Mouse (Mus musculus) myocyte (in vitro differentiated cells): ENCODE results near the gene Tfap4. TPM values are rescaled to one million over a fixed set of nuclear protein-coding genes. Genes with fewer than 3 reads are reported as not detected.

Source experiments
- H3K27me3 ChIP-seq: one replicate; pipeline ENCODE4 v1.6.1; 2011; ENCODE audit not compliant: control insufficient read depth, insufficient read depth, insufficient read length
- H3K36me3 ChIP-seq: one replicate; pipeline ENCODE4 v1.6.1; 2011; ENCODE audit not compliant: control insufficient read depth, insufficient read depth
- H3K4me2 ChIP-seq: one replicate; pipeline ENCODE4 v1.6.1; 2011; ENCODE audit warnings: low read depth, control low read depth
- H3K4me3 ChIP-seq: one replicate; pipeline ENCODE4 v1.5.1; 2011; ENCODE audit warnings: mild to moderate bottlenecking, control low read depth, moderate library complexity
- H3K79me2 ChIP-seq: one replicate; pipeline ENCODE4 v1.6.1; 2011; ENCODE audit not compliant: control insufficient read depth, insufficient read depth
- H3ac ChIP-seq: one replicate; pipeline ENCODE4 v1.6.1; 2011; ENCODE audit not compliant: control insufficient read depth, insufficient read length
- CEBPB ChIP-seq: IDR thresholded peaks from 2 replicates; pipeline ENCODE4 v1.6.1; 2011; ENCODE audit warnings: mild to moderate bottlenecking, moderate library complexity; ENCODE audit not compliant: poor library complexity, insufficient read depth, severe bottlenecking
- E2F4 ChIP-seq: IDR thresholded peaks from one replicate; pipeline ENCODE4 v1.6.1; 2011; ENCODE audit warnings: mild to moderate bottlenecking, control low read depth, moderate library complexity; ENCODE audit not compliant: insufficient read depth
- MAX ChIP-seq: IDR thresholded peaks from one replicate; pipeline ENCODE4 v1.6.1; 2011; ENCODE audit warnings: low read depth, mild to moderate bottlenecking, control low read depth
- MYOD1 ChIP-seq, 3 experiments: IDR thresholded peaks; one replicate each; pipeline ENCODE4 v1.6.1; 2011; ENCODE audit warnings: control low read depth in 2 of 3, low read depth in 2 of 3, mild to moderate bottlenecking in 2 of 3, moderate library complexity in 1 of 3; ENCODE audit not compliant: insufficient read length in 2 of 3, control insufficient read depth in 1 of 3
- MYOG ChIP-seq, 3 experiments: IDR thresholded peaks; one replicate each; pipeline ENCODE4 v1.6.1; 2011; ENCODE audit warnings: control low read depth in 2 of 3, low read depth in 2 of 3, mild to moderate bottlenecking in 2 of 3; ENCODE audit not compliant: insufficient read length in 2 of 3, control insufficient read depth in 1 of 3, insufficient read depth in 1 of 3
- POLR2A ChIP-seq: IDR thresholded peaks from one replicate; pipeline ENCODE4 v1.6.1; 2011; ENCODE audit warnings: low read depth, mild to moderate bottlenecking, control low read depth, moderate library complexity; ENCODE audit not compliant: insufficient read length
- POLR2AphosphoS2 ChIP-seq: IDR thresholded peaks from one replicate; pipeline ENCODE4 v1.6.1; 2011; ENCODE audit warnings: low read depth, control low read depth; ENCODE audit not compliant: insufficient read length
- REST ChIP-seq: IDR thresholded peaks from one replicate; pipeline ENCODE4 v1.6.1; 2011; ENCODE audit warnings: mild to moderate bottlenecking, control low read depth, moderate library complexity; ENCODE audit not compliant: insufficient read depth, insufficient read length
- SRF ChIP-seq: IDR thresholded peaks from one replicate; pipeline ENCODE4 v1.6.1; 2011; ENCODE audit warnings: low read depth; ENCODE audit not compliant: control insufficient read depth, insufficient read length
- TCF12 ChIP-seq: IDR thresholded peaks from one replicate; pipeline ENCODE4 v1.6.1; 2011; ENCODE audit warnings: mild to moderate bottlenecking, control low read depth; ENCODE audit not compliant: poor library complexity, insufficient read depth, severe bottlenecking
- TCF3 ChIP-seq: IDR thresholded peaks from one replicate; pipeline ENCODE4 v1.6.1; 2011; ENCODE audit warnings: low read depth, control low read depth; ENCODE audit not compliant: insufficient read length
- USF1 ChIP-seq: IDR thresholded peaks from one replicate; pipeline ENCODE4 v1.6.1; 2011; ENCODE audit warnings: low read depth, mild to moderate bottlenecking, control low read depth, moderate library complexity
- polyA plus RNA-seq: library from polyadenylated mRNA; unstranded; fragments of >200 nt; fragmentation: generic; extraction: Trizol; gene quantifications from one replicate; pipeline ENCODE4 v1.2.1, GENCODE M21; 2012; ENCODE audit warnings: missing spikeins

Tfap4 gene
- polyA plus RNA-seq, 1 experiment, result 4.0 TPM

- TF ChIP-seq REST, result no peak
- no peak for TF ChIP-seq POLR2AphosphoS2
- TF ChIP-seq TCF12, result no peak
- TF ChIP-seq MYOG (IDR thresholded peaks at IDR 0.05; ENCODE audit: control insufficient read depth in 1 of 3, insufficient read depth in 1 of 3, insufficient read length in 2 of 3, low read depth in 2 of 3), result no peak
- TF ChIP-seq E2F4, result no peak
- H3K4me2 ChIP-seq, result peak overlapping the region; percentile 97
Observed at GRCm38 (mm10) chr16:4557085-4557484, 2.6 kb downstream of the Tfap4 start.

GRCm38 (mm10) chr16:4555555-4555954 lies 4.1 kb downstream of the Tfap4 start:
- Histone ChIP-seq H3K4me3 (no peak overlapping the region), H3K4me2 (no peak overlapping the region), H3K27me3 (no peaks in the 10 kb centered on the region), H3K36me3 (no peaks in the 10 kb centered on the region), H3K79me2 (peaks cover 48% of the 10 kb centered on the region), H3ac (no peak overlapping the region)
- TF ChIP-seq TCF12 (no peak), MAX (no peak), POLR2A (no peak), MYOD1 (IDR thresholded peaks at IDR 0.05; ENCODE audit: control insufficient read depth in 1 of 3, insufficient read length in 2 of 3, low read depth in 2 of 3) (no peak), MYOG (IDR thresholded peaks at IDR 0.05; ENCODE audit: control insufficient read depth in 1 of 3, insufficient read depth in 1 of 3, insufficient read length in 2 of 3, low read depth in 2 of 3) (no peak), REST (no peak)

More at GRCm38 (mm10) chr16:4557085-4557484, 2.6 kb downstream of the Tfap4 start:
- Histone ChIP-seq H3K36me3 (no peaks in the 10 kb centered on the region), H3K4me3 (no peak overlapping the region), H3K79me2 (peaks cover 48% of the 10 kb centered on the region), H3K27me3 (no peaks in the 10 kb centered on the region), H3ac (no peak overlapping the region)

- Histone ChIP-seq H3K4me3 (no peak overlapping the region), H3ac (no peak overlapping the region), H3K4me2 (peak overlapping the region; percentile 39), H3K36me3 (no peaks in the 10 kb centered on the region), H3K79me2 (peaks cover 44% of the 10 kb centered on the region), H3K27me3 (no peaks in the 10 kb centered on the region)
- no peak for TF ChIP-seq USF1
- no peak for TF ChIP-seq CEBPB
- TF ChIP-seq TCF3, result no peak
- no peak for TF ChIP-seq POLR2A
- no peak for TF ChIP-seq SRF
- no peak for TF ChIP-seq MYOD1 (IDR thresholded peaks at IDR 0.05; ENCODE audit: control insufficient read depth in 1 of 3, insufficient read length in 2 of 3, low read depth in 2 of 3)
- no peak for TF ChIP-seq POLR2AphosphoS2
- no peak for TF ChIP-seq E2F4
- no peak for TF ChIP-seq REST
- TF ChIP-seq MAX, result no peak
- no peak for TF ChIP-seq TCF12
- no peak for TF ChIP-seq MYOG (IDR thresholded peaks at IDR 0.05; ENCODE audit: control insufficient read depth in 1 of 3, insufficient read depth in 1 of 3, insufficient read length in 2 of 3, low read depth in 2 of 3)
Observed at GRCm38 (mm10) chr16:4552829-4553550, 6.7 kb downstream of the Tfap4 start.

DNA sequence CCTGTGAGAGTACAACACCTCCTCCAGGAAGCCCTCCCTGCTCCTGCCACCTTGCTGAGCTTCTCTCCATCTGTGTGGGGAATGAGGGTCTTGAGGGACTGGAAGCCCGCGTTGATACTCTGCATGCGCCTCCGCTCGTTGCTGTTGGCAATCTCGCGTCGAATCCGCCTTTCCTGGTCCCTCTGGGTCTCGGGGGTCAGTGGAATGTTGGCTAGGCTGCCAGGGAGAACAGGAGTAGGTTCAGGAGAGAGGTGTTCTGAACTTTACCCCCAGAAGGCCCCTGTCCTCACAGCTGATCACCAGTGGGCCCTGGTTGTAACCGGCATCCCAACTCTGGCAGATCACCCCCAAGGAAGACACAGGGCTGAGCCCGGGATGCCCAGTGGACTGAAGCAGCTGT lies 7.8 kb downstream of the Tfap4 start:
- no peak overlapping the region for H3K4me2 ChIP-seq
- no peaks in the 10 kb centered on the region for H3K27me3 ChIP-seq
- no peak for TF ChIP-seq E2F4
- no peak for TF ChIP-seq CEBPB
- no peak for TF ChIP-seq POLR2A
- no peak for TF ChIP-seq TCF12
- TF ChIP-seq MAX, result no peak
- TF ChIP-seq SRF, result no peak
- TF ChIP-seq TCF3, result no peak
- TF ChIP-seq POLR2AphosphoS2, result no peak
- no peak for TF ChIP-seq USF1
- TF ChIP-seq MYOD1 (IDR thresholded peaks at IDR 0.05; ENCODE audit: control insufficient read depth in 1 of 3, insufficient read length in 2 of 3, low read depth in 2 of 3), result no peak
- TF ChIP-seq MYOG (IDR thresholded peaks at IDR 0.05; ENCODE audit: control insufficient read depth in 1 of 3, insufficient read depth in 1 of 3, insufficient read length in 2 of 3, low read depth in 2 of 3), result no peak
- TF ChIP-seq REST, result no peak
- peaks cover 33% of the 10 kb centered on the region for H3K79me2 ChIP-seq
- H3K4me3 ChIP-seq, result no peak overlapping the region
- no peak overlapping the region for H3ac ChIP-seq
- H3K36me3 ChIP-seq, result no peaks in the 10 kb centered on the region

DNA sequence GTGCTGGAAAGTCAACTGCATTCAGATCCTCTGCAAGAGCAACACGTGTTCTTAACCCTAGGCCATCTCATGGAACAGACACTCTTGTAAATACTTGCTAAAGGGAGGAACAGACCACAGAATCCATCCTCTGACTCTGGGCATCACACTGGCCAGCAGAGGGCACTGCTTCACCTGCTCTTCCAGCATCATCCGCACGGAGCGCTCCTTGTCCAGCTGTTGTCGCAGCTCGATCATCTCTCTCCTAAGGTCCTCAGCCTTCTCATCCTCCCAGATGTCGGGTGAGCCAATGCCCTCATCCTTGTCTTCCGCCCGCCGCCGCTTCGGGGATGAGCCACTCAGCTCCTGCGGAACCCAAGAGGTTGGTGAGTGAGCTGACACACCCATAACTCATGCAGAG lies 8.6 kb downstream of the Tfap4 start:
- no peaks in the 10 kb centered on the region for H3K36me3 ChIP-seq
- H3ac ChIP-seq, result no peak overlapping the region
- H3K4me3 ChIP-seq, result no peak overlapping the region
- H3K27me3 ChIP-seq, result no peaks in the 10 kb centered on the region
- peaks cover 25% of the 10 kb centered on the region for H3K79me2 ChIP-seq
- no peak overlapping the region for H3K4me2 ChIP-seq
- peak in 2 of 3 experiments; percentile 61 for TF ChIP-seq MYOD1 (IDR thresholded peaks at IDR 0.05; ENCODE audit: control insufficient read depth in 1 of 3, insufficient read length in 2 of 3, low read depth in 2 of 3)
- TF ChIP-seq MYOG (IDR thresholded peaks at IDR 0.05; ENCODE audit: control insufficient read depth in 1 of 3, insufficient read depth in 1 of 3, insufficient read length in 2 of 3, low read depth in 2 of 3), result peak in 1 of 3 experiments; percentile 68
- no peak for TF ChIP-seq TCF3
- no peak for TF ChIP-seq MAX
